Mouse (Mus musculus): Measurements from ENCODE around the gene Gm10803. TPM values are rescaled to one million over a fixed set of nuclear protein-coding genes. Genes with fewer than 3 reads are reported as not detected.

Gene Gm10803
- polyA plus RNA-seq, 1 experiment = not detected

DNA sequence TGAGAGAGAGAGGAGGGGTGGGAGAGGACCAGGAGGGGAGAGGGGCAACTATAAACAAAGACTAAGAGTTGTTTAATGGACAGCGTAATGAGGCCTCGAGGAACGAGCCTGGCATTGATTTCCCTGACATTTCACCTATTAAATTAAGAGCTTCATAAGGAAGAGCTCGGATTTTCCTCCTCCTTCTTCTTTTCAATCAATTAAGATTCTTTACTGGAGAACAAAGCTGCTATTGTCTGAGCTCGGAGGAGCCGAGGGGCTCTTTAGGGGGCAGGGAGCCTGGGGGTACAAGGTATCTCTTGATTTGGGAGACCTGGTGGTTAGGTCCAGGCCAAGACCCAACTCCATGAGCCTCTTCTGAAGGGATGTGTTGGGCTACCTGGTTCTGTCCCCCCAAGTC lies 27.1 kb downstream of the Gm10803 start:
- Histone ChIP-seq H3K27ac (ENCODE audit: insufficient read depth, low read length) (no peak overlapping the region), H3K4me1 (ENCODE audit: control insufficient read depth, insufficient read depth, low read length) (no peaks in the 10 kb centered on the region), H3K4me3 (ENCODE audit: insufficient read depth, low read length) (no peak overlapping the region)
- no peak for TF ChIP-seq CTCF (IDR thresholded peaks at IDR 0.05; ENCODE audit: borderline replicate concordance, insufficient read depth, low read length)

GRCm38 (mm10) chr2:93589875-93590274 lies 29.5 kb downstream of the Gm10803 start:
- TF ChIP-seq CTCF (IDR thresholded peaks at IDR 0.05; ENCODE audit: borderline replicate concordance, insufficient read depth, low read length) (no peak), POLR2A (IDR thresholded peaks at IDR 0.05; ENCODE audit: low read depth, low read length) (no peak)
- no peaks in the 10 kb centered on the region for H3K4me1 ChIP-seq (ENCODE audit: control insufficient read depth, insufficient read depth, low read length)
- H3K27ac ChIP-seq (ENCODE audit: insufficient read depth, low read length) = no peak overlapping the region
- no peak overlapping the region for H3K4me3 ChIP-seq (ENCODE audit: insufficient read depth, low read length)

DNA sequence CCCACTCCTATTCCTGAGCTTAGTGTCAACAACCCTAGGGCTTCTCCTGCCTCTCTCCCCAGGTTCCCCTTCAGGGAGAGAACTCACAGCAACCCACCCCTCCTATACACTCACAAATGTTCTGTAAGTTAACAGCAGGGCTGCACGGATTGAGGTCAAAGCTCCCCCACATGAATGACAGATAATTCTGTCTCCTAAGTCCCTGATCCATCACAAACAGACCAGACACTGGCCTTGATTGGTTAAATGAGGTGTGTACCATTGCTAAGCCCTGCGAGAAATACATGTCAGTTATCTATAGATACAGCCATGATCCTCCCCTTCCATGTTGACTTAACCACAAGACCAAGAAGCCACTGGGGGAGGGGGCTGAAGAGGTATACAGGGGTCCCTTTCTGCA lies 31.3 kb downstream of the Gm10803 start:
- TF ChIP-seq POLR2A (IDR thresholded peaks at IDR 0.05; ENCODE audit: low read depth, low read length) (no peak), CTCF (IDR thresholded peaks at IDR 0.05; ENCODE audit: borderline replicate concordance, insufficient read depth, low read length) (no peak)
- Histone ChIP-seq H3K27ac (ENCODE audit: insufficient read depth, low read length) (no peak overlapping the region), H3K4me1 (ENCODE audit: control insufficient read depth, insufficient read depth, low read length) (no peaks in the 10 kb centered on the region), H3K4me3 (ENCODE audit: insufficient read depth, low read length) (no peak overlapping the region)

- Histone ChIP-seq H3K4me1 (ENCODE audit: control insufficient read depth, insufficient read depth, low read length) (no peaks in the 10 kb centered on the region), H3K4me3 (ENCODE audit: insufficient read depth, low read length) (no peak overlapping the region), H3K27ac (ENCODE audit: insufficient read depth, low read length) (no peak overlapping the region)
- TF ChIP-seq POLR2A (IDR thresholded peaks at IDR 0.05; ENCODE audit: low read depth, low read length) (no peak), CTCF (IDR thresholded peaks at IDR 0.05; ENCODE audit: borderline replicate concordance, insufficient read depth, low read length) (no peak)
Observed at GRCm38 (mm10) chr2:93592164-93592790, 31.9 kb downstream of the Gm10803 start.

- TF ChIP-seq CTCF (IDR thresholded peaks at IDR 0.05; ENCODE audit: borderline replicate concordance, insufficient read depth, low read length) = no peak
- no peak for TF ChIP-seq POLR2A (IDR thresholded peaks at IDR 0.05; ENCODE audit: low read depth, low read length)
- Histone ChIP-seq H3K4me3 (ENCODE audit: insufficient read depth, low read length) (no peak overlapping the region), H3K27ac (ENCODE audit: insufficient read depth, low read length) (no peak overlapping the region), H3K4me1 (ENCODE audit: control insufficient read depth, insufficient read depth, low read length) (no peaks in the 10 kb centered on the region)
Observed at GRCm38 (mm10) chr2:93593121-93593520, 32.8 kb downstream of the Gm10803 start.

- Histone ChIP-seq H3K4me1 (ENCODE audit: control insufficient read depth, insufficient read depth, low read length) (no peaks in the 10 kb centered on the region), H3K4me3 (ENCODE audit: insufficient read depth, low read length) (no peak overlapping the region), H3K27ac (ENCODE audit: insufficient read depth, low read length) (no peak overlapping the region)
- no peak for TF ChIP-seq POLR2A (IDR thresholded peaks at IDR 0.05; ENCODE audit: low read depth, low read length)
- TF ChIP-seq CTCF (IDR thresholded peaks at IDR 0.05; ENCODE audit: borderline replicate concordance, insufficient read depth, low read length) = no peak
Observed at GRCm38 (mm10) chr2:93597145-93597544, 36.8 kb downstream of the Gm10803 start.

DNA sequence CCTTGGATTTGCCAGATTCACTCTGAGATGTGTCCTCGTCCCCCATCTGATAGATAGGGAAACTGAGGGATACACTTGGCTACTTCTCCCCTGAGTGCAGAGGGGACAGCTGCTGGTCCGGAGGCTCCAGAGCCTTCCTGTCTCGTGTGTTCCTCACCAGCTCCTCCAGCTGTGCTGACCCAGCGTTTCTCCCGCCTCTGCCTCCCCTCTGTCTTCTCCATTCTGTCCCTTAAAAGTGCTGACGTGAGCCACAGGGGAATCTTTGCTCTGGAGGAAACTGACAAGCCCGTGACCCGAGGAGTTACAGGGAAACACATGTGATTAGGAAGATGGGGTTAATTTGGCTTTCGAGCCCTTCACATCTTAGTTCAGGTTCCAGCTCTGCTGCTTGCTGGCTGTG lies 39.4 kb downstream of the Gm10803 start:
- TF ChIP-seq CTCF (IDR thresholded peaks at IDR 0.05; ENCODE audit: borderline replicate concordance, insufficient read depth, low read length) (no peak), POLR2A (IDR thresholded peaks at IDR 0.05; ENCODE audit: low read depth, low read length) (no peak)
- no peak overlapping the region for H3K4me3 ChIP-seq (ENCODE audit: insufficient read depth, low read length)
- H3K27ac ChIP-seq (ENCODE audit: insufficient read depth, low read length) = no peak overlapping the region
- H3K4me1 ChIP-seq (ENCODE audit: control insufficient read depth, insufficient read depth, low read length) = no peaks in the 10 kb centered on the region

DNA sequence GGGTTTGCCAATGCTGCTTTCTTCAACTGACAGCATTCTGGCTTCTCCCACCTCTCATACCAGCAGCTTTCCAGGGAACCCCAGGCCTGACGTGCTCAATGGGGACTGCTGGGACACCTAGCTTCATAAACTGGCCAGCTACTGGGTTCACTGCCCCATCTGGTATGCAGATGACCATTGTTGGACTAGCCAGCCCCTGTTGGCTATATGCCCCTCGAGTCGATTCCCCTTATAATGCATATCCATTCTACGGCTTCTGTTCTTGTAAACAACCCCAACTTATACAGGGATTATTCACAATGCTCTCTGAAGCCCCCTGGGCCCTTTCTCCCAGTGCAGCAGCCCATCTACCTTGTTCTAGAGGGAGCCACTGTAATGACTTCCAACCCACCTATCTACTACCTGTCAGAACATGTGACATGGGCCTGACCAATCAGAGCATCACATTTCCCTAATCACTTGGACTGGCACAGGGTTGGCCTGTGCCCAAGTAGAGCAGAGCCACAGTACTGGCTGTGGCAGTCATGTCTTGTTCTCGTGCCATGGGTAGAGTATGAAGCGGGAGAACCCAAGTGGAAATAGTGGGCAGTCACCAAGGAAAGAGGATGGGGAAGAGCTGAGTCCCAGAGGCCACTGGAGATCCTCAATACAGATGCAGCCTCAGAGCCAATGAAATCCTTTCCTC lies 44.4 kb downstream of the Gm10803 start:
- TF ChIP-seq POLR2A (IDR thresholded peaks at IDR 0.05; ENCODE audit: low read depth, low read length) (no peak), CTCF (IDR thresholded peaks at IDR 0.05; ENCODE audit: borderline replicate concordance, insufficient read depth, low read length) (no peak)
- no peaks in the 10 kb centered on the region for H3K4me1 ChIP-seq (ENCODE audit: control insufficient read depth, insufficient read depth, low read length)
- no peak overlapping the region for H3K27ac ChIP-seq (ENCODE audit: insufficient read depth, low read length)
- no peak overlapping the region for H3K4me3 ChIP-seq (ENCODE audit: insufficient read depth, low read length)

- TF ChIP-seq CTCF (IDR thresholded peaks at IDR 0.05; ENCODE audit: borderline replicate concordance, insufficient read depth, low read length) = no peak
- no peak for TF ChIP-seq POLR2A (IDR thresholded peaks at IDR 0.05; ENCODE audit: low read depth, low read length)
- H3K4me3 ChIP-seq (ENCODE audit: insufficient read depth, low read length) = no peak overlapping the region
- no peak overlapping the region for H3K27ac ChIP-seq (ENCODE audit: insufficient read depth, low read length)
- H3K4me1 ChIP-seq (ENCODE audit: control insufficient read depth, insufficient read depth, low read length) = no peaks in the 10 kb centered on the region
Observed at GRCm38 (mm10) chr2:93608800-93609199, 48.4 kb downstream of the Gm10803 start.

GRCm38 (mm10) chr2:93613020-93613419 lies 52.7 kb downstream of the Gm10803 start:
- TF ChIP-seq CTCF (IDR thresholded peaks at IDR 0.05; ENCODE audit: borderline replicate concordance, insufficient read depth, low read length) (no peak), POLR2A (IDR thresholded peaks at IDR 0.05; ENCODE audit: low read depth, low read length) (no peak)
- Histone ChIP-seq H3K4me3 (ENCODE audit: insufficient read depth, low read length) (no peak overlapping the region), H3K4me1 (ENCODE audit: control insufficient read depth, insufficient read depth, low read length) (no peaks in the 10 kb centered on the region), H3K27ac (ENCODE audit: insufficient read depth, low read length) (no peak overlapping the region)

Other genes starting within 250 kb of the Gm10803 start
- 2.5 and 11.5 TPM in 2 replicates for gene Tspan18, start 226.1 kb upstream of the Gm10803 start, polyA plus RNA-seq (2011; ENCODE audit: insufficient read length, low read depth, missing spikeins)
- gene Cd82, start 97.4 kb upstream of the Gm10803 start, polyA plus RNA-seq (2011; ENCODE audit: insufficient read length, low read depth, missing spikeins) = 45.9 and 48.6 TPM in 2 replicates
- 3.3 and 8.3 TPM in 2 replicates for gene Alx4, start 81.8 kb downstream of the Gm10803 start, polyA plus RNA-seq (2011; ENCODE audit: insufficient read length, low read depth, missing spikeins)